Mouse (Mus musculus) gastrocnemius, postnatal 36 days (tissue): ENCODE data around the gene Wdr78. TPM values are rescaled to one million over a fixed set of nuclear protein-coding genes. Genes with fewer than 3 reads are reported as not detected.

Experiments used
- DNase-seq, 2 experiments: peaks; one replicate each; pipeline ENCODE4 v3.0.0; 2022
- intact Hi-C: fragments of 180-260 bp; cut with DNase I; formaldehyde crosslinking; loops from one replicate; pipeline ENCODE4 v1.15.1; 2025
- total RNA-seq, 2 experiments: library from RNA; stranded (reverse); gene quantifications; 2 replicates each; pipeline ENCODE4 v1.2.3; 2021

Gene Wdr78
- total RNA-seq, 2 experiments from 2014 or later, result 0.44 to 0.87 TPM

GRCm38 (mm10) chr4:103064976-103065375 lies 49.4 kb downstream of the Wdr78 start:
- DNase-seq, result no peak

GRCm38 (mm10) chr4:103064421-103064820 lies 49.9 kb downstream of the Wdr78 start:
- no peak for DNase-seq
- intact Hi-C loops, result no loop called here

More at GRCm38 (mm10) chr4:103064976-103065375, 49.4 kb downstream of the Wdr78 start:
- intact Hi-C loops, result no loop called here

DNA sequence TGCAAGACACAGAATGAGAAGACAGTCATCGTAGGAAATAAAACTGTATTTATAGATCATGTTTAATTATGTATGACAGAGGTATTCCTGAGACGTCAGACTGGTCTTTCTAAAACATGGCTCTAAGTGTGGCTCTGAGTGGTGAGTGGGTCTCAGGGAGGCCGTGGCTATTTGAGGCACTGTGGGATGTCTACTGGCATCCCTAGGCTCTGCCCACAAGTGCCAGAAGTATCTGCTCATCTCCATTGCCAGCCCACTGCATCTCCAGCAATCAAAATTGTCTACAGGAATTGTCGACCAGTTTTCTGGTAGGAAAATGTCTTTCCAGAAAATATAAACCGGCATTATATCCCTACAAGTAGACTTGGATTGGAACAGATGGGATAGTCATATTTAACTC lies 57.4 kb downstream of the Wdr78 start:
- intact Hi-C loops, result no loop called here

DNA sequence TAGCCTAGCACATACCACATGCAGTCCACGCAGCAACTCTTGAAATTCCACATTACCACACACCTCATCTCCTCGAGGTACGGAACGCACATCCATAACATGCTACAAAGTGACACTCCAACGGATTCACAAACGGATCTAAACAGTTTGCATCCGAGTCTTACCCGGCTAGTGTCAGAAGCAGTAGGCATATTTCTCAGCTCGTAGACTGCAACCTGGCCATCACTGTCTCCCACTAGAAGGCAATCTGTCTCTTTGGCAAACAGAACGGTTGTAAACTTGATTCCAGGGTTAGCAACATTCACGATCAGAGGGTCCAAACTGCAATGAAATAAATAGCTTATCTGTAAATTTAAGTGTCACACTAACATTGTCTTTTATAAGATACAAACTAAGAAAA lies 66.3 kb downstream of the Wdr78 start:
- no peak for DNase-seq
- intact Hi-C loops, result no loop called here

More for the DNA sequence above, 57.4 kb downstream of the Wdr78 start:
- no peak for DNase-seq

- intact Hi-C loops, result no loop called here
- DNase-seq, result no peak
These were observed 71.4 kb downstream of the Wdr78 start for GRCm38 (mm10) chr4:103042997-103043396.

- DNase-seq, result no peak
- intact Hi-C loops, result no loop called here
These were observed 74.5 kb downstream of the Wdr78 start for GRCm38 (mm10) chr4:103039838-103040191.

DNA sequence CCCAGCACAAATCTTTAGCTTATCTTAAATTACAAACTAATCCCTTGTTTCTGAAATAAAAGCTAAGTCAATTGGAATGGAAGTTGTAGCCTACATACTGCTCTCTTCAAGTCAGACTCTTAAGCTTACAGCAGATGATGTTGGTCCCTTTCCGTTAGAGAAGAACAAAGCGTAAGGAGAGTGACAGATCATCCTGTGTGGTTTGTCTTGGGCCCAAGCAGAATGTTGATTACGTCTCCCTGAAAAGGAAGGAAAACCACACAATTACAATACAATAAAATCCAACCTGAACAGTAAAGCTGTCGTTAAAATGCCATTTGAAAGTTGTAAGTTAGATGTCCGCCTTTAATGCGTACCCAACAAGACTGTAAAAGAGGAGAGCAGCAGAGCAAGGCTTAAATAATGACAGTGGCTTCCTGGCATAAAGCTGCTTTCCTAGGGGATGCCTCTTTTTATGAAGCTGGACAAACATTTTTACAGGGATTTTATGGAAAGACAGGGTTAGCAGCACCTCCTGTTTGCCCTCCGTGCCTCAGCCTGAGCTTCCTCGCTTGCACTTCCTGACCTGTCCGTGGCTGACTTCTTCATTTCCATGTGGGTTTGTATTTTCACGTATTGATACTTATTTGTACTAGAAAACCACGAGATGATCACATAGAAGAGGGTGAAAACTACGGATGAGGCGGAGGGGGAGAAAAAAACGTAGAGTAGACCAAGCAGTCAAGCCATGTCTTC lies 75.1 kb downstream of the Wdr78 start:
- no peak for DNase-seq
- intact Hi-C loops, result no loop called here

- DNase-seq, result no peak
- intact Hi-C loops, result no loop called here
These were observed 85.9 kb downstream of the Wdr78 start for GRCm38 (mm10) chr4:103028177-103029088.

GRCm38 (mm10) chr4:103027745-103028144 lies 86.6 kb downstream of the Wdr78 start:
- intact Hi-C loops, result no loop called here
- no peak for DNase-seq

DNA sequence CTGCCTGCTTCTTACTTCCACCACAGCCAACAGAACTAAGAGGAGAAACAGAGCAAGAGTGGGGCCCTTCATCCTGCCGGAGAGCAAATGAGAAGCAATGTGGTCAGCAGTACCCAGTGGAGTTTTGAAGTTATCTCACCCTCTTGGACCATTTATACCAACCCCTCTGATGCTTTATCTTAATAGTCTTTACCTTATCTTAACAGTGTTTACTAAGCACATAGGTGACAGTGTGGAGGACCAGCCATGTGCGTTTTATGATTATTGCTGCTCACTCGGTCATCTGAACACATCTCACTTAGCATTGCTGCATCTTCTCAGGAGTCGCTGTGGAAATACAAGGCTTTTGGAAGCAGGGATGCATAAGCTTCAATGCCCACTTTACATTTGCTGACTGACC lies 87.7 kb downstream of the Wdr78 start, which contains the start of gene Insl5:
Gene Insl5 (minus strand): TSS at position 222 of the 400 bp plus-strand sequence.
- intact Hi-C loops, result no loop called here

DNA sequence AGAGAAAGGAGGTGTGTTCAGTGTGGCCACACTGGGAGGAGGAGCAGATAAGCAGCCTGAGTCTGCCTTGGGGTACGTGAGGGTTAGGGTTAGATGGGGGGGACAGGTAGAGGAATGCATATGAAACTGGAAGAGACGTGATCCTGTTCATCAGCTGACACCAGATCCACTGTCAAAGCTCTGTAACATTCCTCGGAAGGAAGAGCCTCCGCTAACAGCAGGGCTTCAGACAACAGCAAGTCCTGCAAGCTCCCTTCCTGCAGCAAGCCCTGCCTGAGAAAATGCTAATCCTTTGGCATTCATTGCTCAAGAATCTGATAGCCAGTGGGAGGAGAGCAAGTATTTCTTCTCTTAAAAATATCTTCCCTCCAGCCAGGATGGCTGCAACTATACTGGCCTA lies 100.9 kb downstream of the Wdr78 start:
- intact Hi-C loops, result no loop called here
- DNase-seq, result no peak

More for the DNA sequence above, 87.7 kb downstream of the Wdr78 start, which contains the start of gene Insl5:
- no peak for DNase-seq

- DNase-seq, result no peak
- intact Hi-C loops, result no loop called here
These were observed 102.5 kb downstream of the Wdr78 start for GRCm38 (mm10) chr4:103011823-103012222.

GRCm38 (mm10) chr4:103010734-103011133 lies 103.6 kb downstream of the Wdr78 start:
- DNase-seq, result no peak
- intact Hi-C loops, result no loop called here

- intact Hi-C loops, result no loop called here
These were observed 107.4 kb downstream of the Wdr78 start for GRCm38 (mm10) chr4:103006943-103007418.

GRCm38 (mm10) chr4:103006266-103006665 lies 108.1 kb downstream of the Wdr78 start:
- intact Hi-C loops, result no loop called here
- no peak for DNase-seq

More at GRCm38 (mm10) chr4:103006943-103007418, 107.4 kb downstream of the Wdr78 start:
- DNase-seq, result no peak

- intact Hi-C loops, result no loop called here
- no peak for DNase-seq
These were observed 109.0 kb downstream of the Wdr78 start for GRCm38 (mm10) chr4:103005190-103005945.

DNA sequence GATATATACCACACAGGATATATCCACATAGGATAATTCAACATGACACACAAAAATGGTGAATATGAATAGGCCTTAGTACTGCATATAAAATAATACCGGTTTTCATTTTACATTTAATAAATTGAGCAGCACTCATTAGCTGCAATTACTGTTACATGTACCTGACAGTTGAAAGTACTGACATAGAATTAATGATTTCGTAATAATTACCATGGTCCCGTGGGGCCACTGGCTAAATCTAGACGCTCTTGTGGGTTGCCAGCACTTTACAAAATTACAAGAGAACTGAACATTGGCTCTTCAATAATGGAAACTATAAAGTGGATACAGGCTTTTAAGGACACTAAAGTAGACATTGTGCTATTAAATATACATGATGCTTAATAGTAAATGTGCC lies 109.7 kb downstream of the Wdr78 start:
- DNase-seq, result no peak

DNA sequence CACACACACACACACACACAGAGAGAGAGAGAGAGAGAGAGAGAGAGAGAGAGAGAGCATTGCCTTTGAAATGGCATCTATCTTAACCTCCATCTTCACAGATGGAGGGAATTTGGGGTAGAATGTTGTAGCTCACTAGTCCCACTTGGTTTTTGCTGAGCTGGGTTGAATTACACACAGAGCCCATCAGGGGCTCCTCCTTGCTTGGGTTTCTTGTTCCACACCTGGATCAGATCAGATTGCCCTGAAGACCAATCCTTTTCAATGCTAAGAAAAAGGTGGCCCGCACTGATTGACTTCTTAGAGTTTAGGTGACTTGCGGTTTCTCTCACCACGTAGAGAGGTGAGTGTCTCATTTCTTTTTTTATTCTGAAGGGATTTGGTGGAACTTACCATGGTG lies 122.7 kb downstream of the Wdr78 start:
- no peak for DNase-seq
- intact Hi-C loops, result no loop called here

More for the DNA sequence above, 109.7 kb downstream of the Wdr78 start:
- intact Hi-C loops, result no loop called here

GRCm38 (mm10) chr4:102990595-102991340 lies 123.6 kb downstream of the Wdr78 start:
- no peak for DNase-seq
- intact Hi-C loops, result no loop called here

GRCm38 (mm10) chr4:102990016-102990415 lies 124.3 kb downstream of the Wdr78 start:
- intact Hi-C loops, result no loop called here
- DNase-seq, result no peak
